Mouse (Mus musculus) erythroblast, embryonic 14.5 days (primary cell): Measurements from ENCODE around the gene Gm49333. TPM values are rescaled to one million over a fixed set of nuclear protein-coding genes. Genes with fewer than 3 reads are reported as not detected.
A peak's percentile ranks its signal among the peaks of the same experiment; 100 is the strongest.

Experiments used
- H3K27me3 ChIP-seq: 2 replicates; pipeline ENCODE4 v1.6.1; 2012; ENCODE audit warnings: inconsistent platforms; ENCODE audit not compliant: control insufficient read depth
- H3K36me3 ChIP-seq: 2 replicates; pipeline ENCODE4 v1.6.1; 2012; ENCODE audit warnings: mild to moderate bottlenecking, inconsistent platforms; ENCODE audit not compliant: control insufficient read depth
- H3K4me1 ChIP-seq: 2 replicates; pipeline ENCODE4 v1.6.1; 2012; ENCODE audit warnings: inconsistent platforms; ENCODE audit not compliant: control insufficient read depth
- H3K4me3 ChIP-seq: replicated peaks from 2 replicates; pipeline ENCODE3; 2012; ENCODE audit warnings: moderate library complexity, mild to moderate bottlenecking, inconsistent platforms
- H3K9me3 ChIP-seq: 2 replicates; pipeline ENCODE4 v1.6.1; 2012; ENCODE audit warnings: low read length, inconsistent platforms, mixed read lengths; ENCODE audit not compliant: control insufficient read depth
- GATA1 ChIP-seq: IDR thresholded peaks from 2 replicates; pipeline ENCODE4 v1.6.1; 2012; ENCODE audit warnings: low read length, inconsistent platforms, mixed read lengths
- TAL1 ChIP-seq: IDR thresholded peaks from 3 replicates; pipeline ENCODE4 v1.6.1; 2012; ENCODE audit warnings: low read length, inconsistent platforms, mixed read lengths
- polyA plus RNA-seq: library from polyadenylated mRNA; stranded (reverse); fragments of >175 nt; gene quantifications from 2 replicates; pipeline ENCODE4 v1.2.3, GENCODE M21; 2012

The Gm49333 gene
- polyA plus RNA-seq, 1 experiment, result not detected

- no peak for TF ChIP-seq TAL1
- TF ChIP-seq GATA1, result no peak
- H3K9me3 ChIP-seq, result peaks cover 12% of the 10 kb centered on the region; the same call in 1 of the 2 replicates
- no peaks in the 10 kb centered on the region for H3K36me3 ChIP-seq
- H3K4me1 ChIP-seq, result peaks cover 27% of the 10 kb centered on the region
- peaks cover 92% of the 10 kb centered on the region for H3K27me3 ChIP-seq
- peak overlapping the region; percentile 69 for H3K4me3 ChIP-seq
Observed at GRCm38 (mm10) chr16:20621991-20622685, 10.7 kb downstream of the Gm49333 start.

GRCm38 (mm10) chr16:20623211-20623610, 11.8 kb downstream of the Gm49333 start:
- Histone ChIP-seq H3K27me3 (peaks cover 85% of the 10 kb centered on the region), H3K4me3 (no peak overlapping the region), H3K9me3 (peaks cover 12% of the 10 kb centered on the region; the same call in 1 of the 2 replicates), H3K4me1 (peaks cover 27% of the 10 kb centered on the region), H3K36me3 (no peaks in the 10 kb centered on the region)
- TF ChIP-seq TAL1 (no peak), GATA1 (no peak)

GRCm38 (mm10) chr16:20628871-20629391, 17.5 kb downstream of the Gm49333 start:
- no peaks in the 10 kb centered on the region; the same call in 1 of the 2 replicates for H3K9me3 ChIP-seq
- TF ChIP-seq TAL1, result no peak
- TF ChIP-seq GATA1, result no peak
- no peak overlapping the region for H3K4me3 ChIP-seq
- H3K27me3 ChIP-seq, result peaks cover 64% of the 10 kb centered on the region
- peaks cover 3% of the 10 kb centered on the region; the same call in 1 of the 2 replicates for H3K4me1 ChIP-seq
- H3K36me3 ChIP-seq, result no peaks in the 10 kb centered on the region

- TF ChIP-seq GATA1 (no peak), TAL1 (no peak)
- peaks cover 3% of the 10 kb centered on the region; the same call in 1 of the 2 replicates for H3K4me1 ChIP-seq
- H3K27me3 ChIP-seq, result peaks cover 55% of the 10 kb centered on the region
- H3K36me3 ChIP-seq, result no peaks in the 10 kb centered on the region
- H3K4me3 ChIP-seq, result no peak within 1 kb of the TSS
- no peaks in the 10 kb centered on the region; the same call in 1 of the 2 replicates for H3K9me3 ChIP-seq
Observed at GRCm38 (mm10) chr16:20629731-20630634, 18.6 kb downstream of the Gm49333 start, which contains the start of gene Ece2. Gene Ece2, plus strand, starts transcription at chr16:20629828.

GRCm38 (mm10) chr16:20637410-20637809, 26.0 kb downstream of the Gm49333 start:
- Histone ChIP-seq H3K4me1 (no peaks in the 10 kb centered on the region), H3K9me3 (no peaks in the 10 kb centered on the region), H3K36me3 (no peaks in the 10 kb centered on the region), H3K4me3 (no peak overlapping the region), H3K27me3 (peaks cover 17% of the 10 kb centered on the region)
- no peak for TF ChIP-seq GATA1

- no peaks in the 10 kb centered on the region for H3K9me3 ChIP-seq
- H3K4me1 ChIP-seq, result no peaks in the 10 kb centered on the region
- H3K4me3 ChIP-seq, result no peak overlapping the region
- H3K27me3 ChIP-seq, result peaks cover 16% of the 10 kb centered on the region
- H3K36me3 ChIP-seq, result no peaks in the 10 kb centered on the region
- TF ChIP-seq GATA1 (no peak), TAL1 (no peak)
Observed at GRCm38 (mm10) chr16:20638367-20638766, 27.0 kb downstream of the Gm49333 start.

- H3K4me1 ChIP-seq, result peaks cover 8% of the 10 kb centered on the region
- no peak overlapping the region for H3K4me3 ChIP-seq
- no peaks in the 10 kb centered on the region for H3K9me3 ChIP-seq
- TF ChIP-seq TAL1, result no peak
- TF ChIP-seq GATA1, result no peak
- peaks cover 24% of the 10 kb centered on the region for H3K27me3 ChIP-seq
- H3K36me3 ChIP-seq, result no peaks in the 10 kb centered on the region
Observed at GRCm38 (mm10) chr16:20642161-20642560, 30.8 kb downstream of the Gm49333 start.

- peaks cover 8% of the 10 kb centered on the region for H3K4me1 ChIP-seq
- H3K36me3 ChIP-seq, result no peaks in the 10 kb centered on the region
- no peaks in the 10 kb centered on the region for H3K9me3 ChIP-seq
- H3K4me3 ChIP-seq, result no peak overlapping the region
- TF ChIP-seq TAL1, result no peak
- no peak for TF ChIP-seq GATA1
- peaks cover 18% of the 10 kb centered on the region for H3K27me3 ChIP-seq
Observed at GRCm38 (mm10) chr16:20643911-20644310, 32.5 kb downstream of the Gm49333 start.
